Mouse (Mus musculus) heart, postnatal 14 days (tissue): ENCODE measurements at regions not wholly inside any gene's neighbourhood (a gene's known extent, or its start where the extent isn't known, plus 50 kb on each side); places are given as distances from the start of the nearest gene placed in this dataset.
"Not testable (repeated sequence)": the region's sequence is repeated elsewhere in the genome, so short reads cannot be mapped to it uniquely, and the experiment has no call there.

Experiments
- DNase-seq, 2 experiments: peaks; one replicate each; pipeline ENCODE4 v3.0.0; 2021 to 2022
- intact Hi-C: fragments of 180-260 bp; cut with DNase I; formaldehyde crosslinking; loops from one replicate; pipeline ENCODE4 v1.15.1; 2025

DNA sequence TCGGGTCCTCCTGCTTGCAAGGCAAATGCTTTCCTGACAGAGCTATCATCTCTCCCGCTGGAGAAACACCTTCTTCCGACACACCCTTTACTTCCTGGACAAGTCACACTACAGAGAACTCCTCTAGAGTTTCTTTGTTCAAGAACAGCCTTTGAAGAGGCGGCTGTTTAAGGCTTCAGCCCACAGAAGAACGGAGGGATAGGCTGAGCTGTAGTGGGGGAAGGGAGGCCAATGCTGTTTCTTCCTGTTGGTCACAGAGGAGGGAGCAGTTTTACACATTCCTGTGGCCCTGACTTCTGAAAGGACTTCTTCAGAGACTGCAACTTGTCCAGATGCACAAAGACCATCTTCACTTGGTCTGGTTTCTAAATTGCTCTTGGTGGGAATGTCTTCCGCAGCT, 252.1 kb upstream of the Tgfbr2 start:
- intact Hi-C loops: loop anchor here (2.0 to 5.0 kb wide), 2 partner anchors 126 to 1540 kb away; no protein-coding TSS in a partner anchor
- DNase-seq: no peak

DNA sequence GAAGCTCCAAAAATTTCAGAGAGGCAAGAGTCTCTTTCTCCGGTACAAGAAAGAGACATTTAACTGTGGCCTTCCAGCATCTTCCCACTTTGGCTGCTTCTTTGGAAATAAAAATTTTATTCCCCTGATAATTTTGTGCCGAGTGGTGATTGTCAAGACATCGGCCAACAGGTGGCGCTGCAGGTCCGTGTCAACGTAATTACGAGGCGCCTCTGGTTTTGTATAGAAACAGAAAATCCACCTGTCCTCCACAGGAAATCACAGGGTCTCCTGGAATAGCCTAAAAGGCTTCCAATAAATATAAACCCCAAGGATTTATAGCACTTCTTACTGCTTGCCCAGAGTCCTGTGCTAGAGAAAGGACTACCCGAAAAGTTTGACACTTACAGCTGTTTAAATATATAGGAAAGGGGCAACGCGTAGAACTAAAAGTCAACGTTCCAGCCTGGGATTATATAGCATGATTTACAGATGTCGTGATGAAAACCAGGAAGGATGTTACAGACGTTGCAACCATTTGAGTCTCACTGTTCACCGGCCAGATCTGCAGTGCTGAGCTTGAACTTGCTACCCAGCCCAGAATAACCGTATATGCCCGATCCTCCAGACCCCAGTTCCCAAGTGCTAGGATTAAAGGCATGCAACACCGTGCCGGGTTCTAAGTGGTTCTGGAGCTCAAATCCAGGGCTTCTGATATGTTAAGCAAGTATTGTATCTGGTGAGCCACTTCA, 251.3 kb upstream of the Tgfbr2 start:
- intact Hi-C loops: loop anchor here (1.0 to 5.0 kb wide), 3 partner anchors 85 to 1541 kb away; no protein-coding TSS in a partner anchor
- DNase-seq: peak; percentile 86 to 91

DNA sequence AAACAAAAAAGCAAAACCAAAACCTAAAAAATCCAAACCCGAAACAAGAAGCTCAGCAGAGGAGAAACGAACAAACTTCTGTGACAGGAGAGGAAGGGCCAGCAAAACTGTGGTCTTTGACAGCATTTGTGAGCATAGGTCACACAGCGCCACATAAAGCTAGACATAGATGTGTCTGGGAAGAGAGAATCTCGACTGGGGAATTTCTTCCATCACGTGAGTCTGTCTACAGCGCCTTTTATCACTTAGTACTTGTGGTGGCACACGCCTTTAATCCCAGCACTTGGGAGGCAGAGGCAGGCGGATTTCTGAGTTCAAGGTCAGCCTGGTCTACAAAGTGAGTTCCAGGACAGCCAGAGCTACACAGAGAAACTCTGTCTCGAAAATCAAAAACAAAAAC, 250.2 kb upstream of the Tgfbr2 start:
- intact Hi-C loops: loop anchor here (5.0 kb wide), 1 partner anchor 1542 kb away; no protein-coding TSS in a partner anchor
- not testable (repeated sequence) for DNase-seq

DNA sequence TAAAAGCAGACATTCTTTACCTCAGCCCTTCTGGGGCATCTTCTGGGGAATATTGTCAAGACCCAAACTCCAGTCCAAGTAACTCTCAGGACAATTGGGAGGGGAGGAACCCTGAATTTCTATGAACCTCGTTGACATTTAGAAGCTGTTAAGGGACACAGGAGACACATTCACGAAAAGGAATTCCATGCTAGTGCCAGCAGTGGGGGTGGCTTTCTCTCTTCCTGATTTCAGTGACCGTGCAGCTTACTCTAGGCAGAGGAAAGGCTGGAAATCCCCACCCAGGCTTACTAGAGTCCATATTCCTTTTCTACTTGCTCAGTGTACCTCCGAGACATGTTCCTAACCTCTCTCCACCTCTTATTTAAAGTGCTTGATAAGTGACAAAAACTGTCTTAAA, 239.9 kb upstream of the Tgfbr2 start:
- DNase-seq: peak in 1 of 2 experiments; percentile 33
- intact Hi-C loops: no loop called here

DNA sequence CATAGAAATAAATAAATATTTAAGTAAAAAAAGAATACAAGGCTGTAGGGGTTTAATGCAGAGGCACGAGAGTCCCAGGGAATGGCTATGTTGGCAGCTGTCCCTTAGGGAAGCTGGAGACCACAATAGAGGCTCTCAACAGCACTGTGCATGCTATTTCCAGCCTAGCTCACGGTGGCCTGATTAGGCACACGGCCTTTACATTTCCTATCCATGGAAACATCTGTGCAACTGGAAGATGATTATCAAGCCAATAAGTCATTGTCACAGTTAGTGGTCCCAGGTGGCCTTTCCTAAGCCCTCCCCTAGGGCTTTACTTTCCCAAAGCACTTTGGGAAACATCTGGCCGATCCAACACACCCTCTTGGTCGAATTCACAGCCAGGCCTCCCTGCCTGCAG, 235.9 kb upstream of the Tgfbr2 start:
- intact Hi-C loops: no loop called here
- DNase-seq: peak; percentile 30 to 38

DNA sequence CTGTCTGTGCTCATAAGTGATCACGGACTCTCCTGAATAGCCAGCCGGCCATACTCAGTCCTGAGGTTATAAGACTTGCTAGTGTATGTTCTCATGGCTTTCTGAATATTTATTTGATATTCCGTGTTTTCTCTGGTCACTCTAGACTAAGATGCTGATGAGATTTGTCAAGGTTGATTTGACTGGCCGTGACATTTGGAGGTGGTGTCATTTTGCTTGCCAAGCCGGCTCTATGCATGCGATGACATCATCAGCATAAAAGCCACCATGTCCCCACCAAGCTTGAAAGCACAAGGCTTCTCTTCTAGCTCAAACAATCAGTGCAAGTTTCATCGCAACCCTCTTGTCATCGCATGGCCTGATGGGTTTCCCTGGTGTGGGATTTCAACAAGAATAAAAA, 235.3 kb upstream of the Tgfbr2 start:
- intact Hi-C loops: no loop called here
- DNase-seq: no peak

DNA sequence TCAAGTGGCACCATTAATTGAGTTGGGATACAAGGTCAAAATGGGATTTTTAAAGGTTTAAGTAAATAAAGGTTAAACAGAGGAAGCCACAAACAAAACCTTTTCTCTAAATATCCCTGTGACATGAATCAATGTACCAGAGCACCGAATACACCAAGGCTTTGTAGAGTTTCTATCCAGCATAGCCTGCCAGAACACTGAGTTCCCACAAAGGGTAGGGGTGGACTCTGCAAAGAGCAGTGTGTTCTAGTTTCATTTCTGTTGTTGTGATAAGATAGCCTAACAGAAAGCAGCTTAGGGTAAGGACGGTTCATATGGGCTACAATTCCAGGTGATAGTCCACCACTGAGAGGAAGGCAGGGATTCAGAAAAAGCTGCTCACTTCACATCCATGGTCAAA, 233.0 kb upstream of the Tgfbr2 start:
- DNase-seq: no peak
- intact Hi-C loops: no loop called here

DNA sequence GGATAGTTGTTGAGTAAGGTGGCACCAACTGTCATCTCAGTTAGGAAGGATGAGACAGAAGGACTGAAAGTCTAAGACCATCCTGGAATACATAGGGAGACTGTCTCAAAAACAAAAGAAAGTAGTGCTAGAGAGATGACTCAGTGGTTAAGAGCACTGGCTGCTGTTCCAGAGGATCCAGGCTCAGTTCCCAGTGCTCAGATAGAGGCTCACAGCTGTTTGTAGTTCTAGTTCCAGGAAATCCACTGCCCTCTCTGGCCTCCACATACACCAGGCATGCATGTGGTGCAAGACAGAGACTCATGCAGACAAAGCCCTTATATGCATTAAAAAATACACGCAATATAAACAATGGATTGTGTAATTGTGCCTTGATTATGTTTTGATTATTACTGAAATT, 229.9 kb upstream of the Tgfbr2 start:
- no peak for DNase-seq
- intact Hi-C loops: no loop called here

DNA sequence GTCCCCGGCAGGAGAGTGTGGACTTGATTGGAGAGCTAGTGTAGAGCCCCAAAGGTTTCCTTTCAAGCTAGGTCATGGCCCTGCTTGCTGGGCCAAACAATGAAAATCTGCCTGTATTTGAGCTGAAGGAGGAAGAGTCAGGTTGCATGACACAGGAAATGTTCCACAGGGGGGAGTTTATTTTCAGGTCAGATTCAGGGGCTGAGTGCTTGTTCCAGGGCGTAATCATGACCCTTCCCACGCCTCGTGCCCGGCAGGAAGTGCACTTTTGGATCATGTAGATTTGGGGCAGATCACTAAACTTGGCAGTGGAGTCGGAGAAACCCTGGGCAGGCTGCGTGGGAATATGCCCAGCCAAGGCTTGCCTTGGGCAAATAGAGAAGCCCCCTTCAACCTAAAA, 226.7 kb upstream of the Tgfbr2 start:
- intact Hi-C loops: no loop called here
- no peak for DNase-seq

DNA sequence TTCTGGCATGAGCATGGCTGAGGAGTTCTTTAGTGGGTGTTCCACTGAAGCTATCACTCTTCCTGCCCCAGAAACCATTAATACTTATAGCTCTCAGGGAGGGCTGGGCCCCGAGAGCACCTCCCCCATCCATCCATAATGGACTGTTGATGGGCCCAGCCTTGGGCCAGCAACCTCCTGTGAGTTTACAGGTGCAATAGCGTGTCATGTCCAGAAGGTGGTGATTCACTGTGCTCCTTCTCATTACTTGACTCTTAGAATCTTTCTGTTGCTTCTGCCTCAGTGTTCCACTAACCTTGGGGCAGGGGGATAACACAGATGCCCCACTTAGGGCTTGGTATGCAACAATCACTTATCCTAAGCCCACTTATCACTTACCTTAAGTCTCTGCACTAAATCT, 225.1 kb upstream of the Tgfbr2 start:
- intact Hi-C loops: no loop called here

DNA sequence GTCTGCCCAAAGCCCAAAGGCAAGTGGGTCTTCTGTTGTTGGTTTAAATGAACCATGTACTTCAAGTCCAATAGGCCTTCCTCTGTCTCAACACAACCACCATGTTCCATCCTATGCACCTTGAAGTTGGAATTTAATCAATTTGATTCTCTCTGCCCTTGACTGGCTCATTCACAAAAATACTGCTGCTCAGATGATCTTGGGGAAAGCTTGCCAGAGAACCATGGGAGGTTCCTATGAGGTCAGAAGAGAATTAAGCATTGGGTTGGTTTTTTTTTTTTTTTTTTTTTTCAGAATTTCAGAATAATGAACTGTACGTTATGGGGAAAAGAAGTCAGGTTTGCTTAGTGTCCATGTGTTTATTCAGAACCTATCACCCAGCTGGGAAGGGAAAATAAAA, 224.1 kb upstream of the Tgfbr2 start:
- intact Hi-C loops: no loop called here

More for the DNA sequence above, 225.1 kb upstream of the Tgfbr2 start:
- DNase-seq: no peak

DNA sequence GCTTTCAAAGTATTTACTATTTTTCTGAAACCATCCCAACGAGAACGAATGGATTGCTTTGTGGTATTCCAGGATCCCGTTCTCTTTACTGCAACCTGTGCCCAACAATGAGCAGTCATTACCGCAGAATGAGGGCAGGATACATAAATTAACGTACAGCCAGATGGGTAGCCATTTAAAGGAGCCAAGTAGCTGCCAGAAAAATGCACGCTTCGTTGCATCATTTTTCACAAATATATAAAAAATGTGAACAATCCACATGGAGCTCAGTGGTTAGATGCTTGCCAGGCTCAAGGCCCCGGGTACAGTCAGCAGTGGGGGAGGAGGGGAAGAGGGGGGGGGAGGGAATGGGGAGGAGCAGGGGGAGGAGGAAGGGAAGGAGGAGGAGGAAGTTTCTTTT, 217.1 kb upstream of the Tgfbr2 start:
- intact Hi-C loops: no loop called here
- DNase-seq: no peak

More for the DNA sequence above, 224.1 kb upstream of the Tgfbr2 start:
- no peak for DNase-seq

DNA sequence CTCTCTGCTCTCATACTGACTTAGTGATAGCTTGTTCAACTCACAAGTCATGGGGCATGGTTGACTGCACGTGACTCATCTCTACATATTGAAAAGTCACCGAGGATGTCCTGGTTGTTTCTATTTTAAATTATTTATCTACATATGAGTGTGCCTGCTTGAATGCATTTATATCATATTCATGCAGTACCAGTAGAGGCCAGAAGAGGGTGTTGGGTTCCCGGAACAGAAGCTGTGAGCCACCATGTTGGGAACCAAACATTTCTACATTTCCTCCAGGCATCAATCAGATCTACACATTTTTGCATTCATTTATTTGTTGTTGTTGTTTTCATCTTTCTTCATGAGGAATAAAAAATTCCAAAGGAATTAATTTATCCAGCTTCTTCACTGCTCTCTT, 214.6 kb upstream of the Tgfbr2 start:
- no peak for DNase-seq
- intact Hi-C loops: no loop called here

DNA sequence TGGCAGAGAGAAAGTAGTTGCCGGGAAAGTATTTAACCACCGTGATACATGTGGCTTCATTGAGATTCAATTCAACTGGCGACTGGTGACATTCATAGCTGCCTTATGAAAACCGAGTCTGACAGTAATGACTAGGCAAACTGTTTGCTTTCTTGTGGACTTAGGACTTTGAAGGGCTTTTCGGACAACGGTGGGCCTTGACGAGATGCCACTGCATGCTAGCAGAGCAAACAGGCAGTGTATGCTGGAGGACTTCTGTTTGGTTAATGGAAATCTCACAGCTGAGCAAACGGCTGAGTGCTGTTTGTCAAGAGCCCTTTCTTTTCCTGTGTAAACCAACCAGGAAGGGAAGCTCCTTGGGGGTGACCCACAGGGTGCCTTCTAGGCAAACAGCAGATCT, 213.7 kb upstream of the Tgfbr2 start:
- intact Hi-C loops: no loop called here
- DNase-seq: no peak

DNA sequence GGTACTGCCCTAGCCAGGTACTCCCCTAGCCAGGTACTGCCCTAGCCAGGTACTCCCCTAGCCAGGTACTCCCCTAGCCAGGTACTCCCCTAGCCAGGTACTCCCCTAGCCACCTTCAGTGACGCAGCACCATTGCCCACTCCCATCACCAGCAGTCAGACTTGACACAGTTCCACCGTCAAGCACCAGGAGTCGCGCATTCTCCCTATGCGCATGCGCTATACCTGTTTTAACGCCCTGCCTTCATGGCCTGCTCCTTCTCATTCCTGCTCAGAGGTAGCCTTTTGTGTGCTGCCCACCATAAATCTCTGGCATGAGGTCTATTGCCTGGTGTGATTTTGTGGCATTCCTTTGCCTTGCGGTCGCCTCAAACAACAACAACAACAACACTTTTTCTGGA, 212.9 kb upstream of the Tgfbr2 start:
- intact Hi-C loops: no loop called here
- no peak for DNase-seq

DNA sequence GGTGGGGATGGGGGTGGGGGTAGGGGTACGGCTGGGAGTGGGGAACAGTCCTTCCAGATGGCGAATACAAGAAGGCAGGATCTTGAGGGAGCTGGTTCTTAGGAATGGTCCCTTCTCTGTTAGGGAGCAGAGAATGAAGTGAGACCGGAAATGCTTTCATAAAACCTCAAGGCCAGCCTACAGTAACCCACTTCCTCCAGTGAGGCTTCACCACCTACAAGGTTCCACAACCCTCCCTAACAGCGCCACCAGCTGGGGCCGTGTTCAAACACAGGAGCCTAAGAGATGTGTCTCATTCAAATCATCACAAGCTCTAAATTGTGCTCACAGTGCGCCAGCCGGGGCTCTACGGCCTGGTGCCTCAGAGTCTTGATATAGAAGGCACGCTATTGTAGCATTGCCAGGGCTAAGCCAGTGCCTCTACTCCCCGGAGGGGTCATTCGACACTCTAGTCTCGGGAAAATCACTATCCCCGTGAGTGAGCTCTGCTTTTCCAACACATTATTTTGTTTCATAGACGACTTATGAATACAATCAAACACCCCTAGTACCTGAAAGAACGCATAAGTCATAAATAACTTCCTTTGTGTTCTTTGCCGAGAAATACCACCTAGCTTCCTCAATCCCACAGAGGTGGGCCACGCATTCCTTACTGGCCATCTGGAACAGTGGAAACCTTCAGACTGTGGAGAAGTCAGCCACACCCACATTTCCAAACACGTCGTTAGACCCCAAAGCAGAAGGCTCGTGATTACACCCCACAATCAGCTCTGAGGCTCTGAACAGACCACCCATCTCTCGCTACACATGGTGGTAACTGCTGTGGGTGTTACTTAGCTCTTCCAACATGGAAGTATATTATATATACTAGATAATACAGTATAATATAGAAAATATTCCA, 209.3 kb upstream of the Tgfbr2 start:
- peak; percentile 82 to 86 for DNase-seq
- intact Hi-C loops: loop anchor here (5.0 kb wide), 4 partner anchors 42 to 322 kb away; no protein-coding TSS in a partner anchor

DNA sequence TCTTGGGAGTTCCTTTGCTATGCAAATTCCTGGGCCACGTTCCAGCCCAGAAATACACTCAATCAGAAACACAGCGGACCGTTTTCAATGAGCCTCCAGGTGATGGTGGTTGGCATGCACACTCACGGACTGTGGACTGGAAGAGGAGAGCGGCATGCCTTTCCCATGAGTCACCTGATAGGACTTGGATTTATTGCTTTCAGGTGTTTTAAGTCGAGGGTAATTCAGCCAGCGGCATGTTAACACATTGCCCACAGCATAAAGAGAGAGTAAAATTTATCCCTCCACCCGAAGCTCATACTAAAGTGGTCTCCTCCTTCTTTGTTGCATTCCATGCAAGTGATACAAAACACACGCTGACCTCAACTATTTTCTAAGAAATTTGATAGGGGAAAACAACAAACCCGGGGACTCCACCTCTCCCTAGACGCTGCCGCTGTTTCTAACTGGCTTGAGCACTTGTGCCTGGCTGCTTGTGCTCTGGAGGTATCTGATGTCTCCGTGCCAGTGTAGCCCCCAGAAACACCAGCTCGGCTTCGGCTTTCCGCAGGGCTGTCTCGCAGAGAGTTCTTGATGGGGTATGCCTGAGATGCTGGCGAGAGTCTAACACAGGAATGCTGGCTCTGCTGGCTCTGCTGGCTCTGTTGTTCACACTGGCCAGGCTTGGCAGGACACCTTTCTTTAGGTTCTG, 208.4 kb upstream of the Tgfbr2 start:
- intact Hi-C loops: loop anchor here (5.0 kb wide), 4 partner anchors 41 to 321 kb away; no protein-coding TSS in a partner anchor
- peak; percentile 28 to 53 for DNase-seq

DNA sequence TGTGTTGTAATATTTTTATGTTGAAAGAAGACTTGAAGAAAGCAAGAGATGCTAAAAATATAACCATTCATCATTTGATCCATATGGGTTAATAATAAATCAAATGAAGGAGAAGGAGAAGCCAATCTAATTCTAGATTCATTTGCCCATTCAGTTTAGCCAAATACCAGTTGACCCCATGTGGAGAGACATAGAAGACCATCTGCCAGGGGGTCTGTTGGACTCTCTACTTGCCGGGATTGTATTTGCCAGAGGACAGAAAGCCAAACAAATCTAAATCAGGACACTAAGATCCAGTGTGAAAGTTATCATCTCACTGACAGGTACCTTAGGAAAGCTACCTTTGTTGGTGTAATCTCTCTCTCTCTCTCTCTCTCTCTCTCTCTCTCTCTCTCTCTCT, 202.5 kb upstream of the Tgfbr2 start:
- no peak for DNase-seq
- intact Hi-C loops: no loop called here

DNA sequence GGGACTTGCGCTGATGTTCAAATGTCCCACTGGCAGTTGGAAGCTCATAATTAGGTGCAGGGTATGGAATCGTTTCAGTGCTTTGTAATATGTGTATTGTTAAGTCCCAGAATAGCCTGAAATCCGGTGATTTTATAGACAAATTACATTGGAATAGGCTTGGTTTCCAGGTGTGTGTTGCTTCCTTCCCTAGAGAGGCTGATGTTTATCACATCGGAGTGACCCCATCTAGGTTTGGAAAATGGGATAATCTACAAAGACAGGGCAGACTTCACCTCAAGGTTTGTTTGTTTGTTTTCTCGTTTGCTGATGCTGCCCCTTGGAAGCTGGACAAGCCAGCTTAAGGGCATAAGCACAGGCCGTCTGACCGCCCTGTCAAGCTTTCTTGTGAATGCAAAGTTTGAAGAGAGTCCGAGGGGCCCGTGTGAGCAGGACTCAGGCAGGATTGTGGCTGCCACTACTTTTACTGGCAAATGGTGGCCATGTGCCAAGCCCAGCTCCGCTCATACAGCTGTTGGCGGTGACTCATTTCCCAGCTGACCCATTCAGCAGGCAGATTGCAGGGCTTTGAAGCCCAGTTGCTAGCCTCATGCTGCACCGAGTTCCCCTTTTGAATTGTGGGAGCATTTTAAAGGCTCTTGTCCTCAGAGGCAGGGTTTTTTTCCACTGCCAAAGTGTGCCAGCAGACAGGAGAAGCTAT, 200.6 kb upstream of the Tgfbr2 start:
- peak; percentile 83 for DNase-seq
- intact Hi-C loops: no loop called here

DNA sequence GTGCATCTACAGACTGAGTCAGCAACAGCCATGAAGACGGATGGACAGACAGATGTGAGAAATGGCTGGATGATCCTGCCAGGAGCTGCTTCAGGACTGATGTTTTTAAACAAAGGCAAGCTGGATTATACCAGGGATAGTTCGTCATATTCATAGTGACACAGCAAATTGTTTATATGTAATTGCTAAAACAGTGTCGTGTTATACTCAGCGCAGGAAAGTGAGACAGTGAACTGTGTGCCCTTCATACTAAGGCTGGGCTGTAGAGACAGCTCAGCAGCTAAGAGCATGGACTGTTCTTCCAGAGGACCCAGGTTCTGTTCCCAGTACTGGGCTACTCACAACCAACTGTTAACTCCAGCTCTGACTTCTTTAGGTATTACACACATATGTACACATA, 199.2 kb upstream of the Tgfbr2 start:
- no peak for DNase-seq
- intact Hi-C loops: no loop called here
